Mouse (Mus musculus) CH12.LX (cell line): ENCODE data around the gene Tmem229b.
"Not testable (repeated sequence)": the region's sequence is repeated elsewhere in the genome, so short reads cannot be mapped to it uniquely, and the experiment has no call there.

Experiments used
- CHD1 ChIP-seq: IDR thresholded peaks from 2 replicates; pipeline ENCODE4 v1.6.1; 2012; ENCODE audit warnings: low read depth, low read length, improper control_type of control experiment, inconsistent platforms
- CTCF ChIP-seq, 2 experiments: IDR thresholded peaks in 1 of 2; conservative IDR thresholded peaks in 1 of 2; 2 replicates each; pipeline ENCODE4 v1.5.1; 2011 to 2012; ENCODE audit warnings: low read depth in 2 of 2, low read length in 2 of 2, improper control_type of control experiment in 1 of 2, inconsistent platforms in 1 of 2, mild to moderate bottlenecking in 1 of 2, moderate library complexity in 1 of 2
- MAX ChIP-seq: IDR thresholded peaks from 2 replicates; pipeline ENCODE4 v1.6.1; 2011; ENCODE audit warnings: low read length, improper control_type of control experiment
- NELFE ChIP-seq: IDR thresholded peaks from 2 replicates; pipeline ENCODE4 v1.6.1; 2011; ENCODE audit warnings: low read depth, low read length, improper control_type of control experiment
- POLR2A ChIP-seq: IDR thresholded peaks from 2 replicates; pipeline ENCODE4 v1.6.1; 2011; ENCODE audit warnings: low read depth, mild to moderate bottlenecking, improper control_type of control experiment, low read length

DNA sequence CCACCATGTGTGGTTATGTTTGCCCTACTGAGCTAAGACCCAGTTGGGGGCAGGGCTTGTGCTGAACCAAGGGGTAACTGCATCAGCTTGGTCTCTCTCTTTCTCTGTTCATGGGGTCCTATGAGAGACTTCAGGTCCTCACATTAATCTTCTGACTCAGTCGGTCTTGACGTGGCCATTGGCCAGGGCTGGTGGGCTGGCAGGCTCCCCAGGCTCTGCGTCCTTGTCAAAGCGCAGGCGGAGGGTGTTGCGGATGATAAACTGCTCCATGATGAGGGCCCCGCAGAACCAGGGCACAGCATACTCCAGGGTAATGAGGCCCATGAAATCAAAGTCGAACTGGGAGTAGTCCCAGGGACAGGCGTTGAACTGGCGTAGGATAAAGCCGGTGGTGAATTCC, 42.9 kb downstream of the Tmem229b start:
- not testable (repeated sequence) for TF ChIP-seq POLR2A; MAX; NELFE; CTCF (conservative IDR thresholded peaks at IDR 0.05 in 1 of 2, IDR thresholded peaks at IDR 0.05 in 1 of 2; ENCODE audit: low read depth in 2 of 2, low read length in 2 of 2); CHD1
